Mouse (Mus musculus): ENCODE results near the gene Snhg11. TPM values are rescaled to one million over a fixed set of nuclear protein-coding genes. Genes with fewer than 3 reads are reported as not detected.

Snhg11 gene
- 30.3 and 55.7 TPM in 2 replicates for polyA plus RNA-seq (2014; fragmentation: Nextera tagmentation; extraction: Ambion mirVana)

- Histone ChIP-seq H3K27ac (ENCODE audit: low read depth, low read length) (peak within 1 kb of the TSS; percentile 60), H3K9me3 (replicated peaks; ENCODE audit: control insufficient read depth, low read length) (no peaks in the 10 kb centered on the region), H3K4me2 (ENCODE audit: low read length) (peak within 1 kb of the TSS; percentile 46), H3K4me1 (ENCODE audit: control insufficient read depth, insufficient read depth, low read length) (no peaks in the 10 kb centered on the region), H3K9ac (ENCODE audit: low read length) (peak within 1 kb of the TSS; percentile 3), H3K4me3 (ENCODE audit: low read depth, low read length) (peak within 1 kb of the TSS; percentile 32), H3K27me3 (replicated peaks; ENCODE audit: control insufficient read depth, insufficient read depth, low read length) (peaks cover 7% of the 10 kb centered on the region; the same call in 1 of the 2 replicates), H3K36me3 (ENCODE audit: control insufficient read depth, insufficient read depth, low read length) (no peaks in the 10 kb centered on the region)
- ATAC-seq: peak; percentile 79
- 1% methylated on average over 36 of the region's 36 CpGs for WGBS
- peak; percentile 77 for DNase-seq (ENCODE audit: low spot score)
Measured at GRCm38 (mm10) chr2:158375443-158376122, at the start of gene Snhg11. Snhg11 (plus strand) TSS chr2:158375638.

GRCm38 (mm10) chr2:158334356-158334755 is 41.1 kb upstream of the Snhg11 start:
- no peaks in the 10 kb centered on the region for H3K27me3 ChIP-seq (replicated peaks; ENCODE audit: control insufficient read depth, insufficient read depth, low read length)
- H3K4me2 ChIP-seq (ENCODE audit: low read length): no peak overlapping the region
- no peaks in the 10 kb centered on the region for H3K9me3 ChIP-seq (replicated peaks; ENCODE audit: control insufficient read depth, low read length)
- H3K27ac ChIP-seq (ENCODE audit: low read depth, low read length): no peak overlapping the region
- ATAC-seq (no peak), DNase-seq (ENCODE audit: low spot score) (no peak)
- no peaks in the 10 kb centered on the region for H3K36me3 ChIP-seq (ENCODE audit: control insufficient read depth, insufficient read depth, low read length)
- H3K4me1 ChIP-seq (ENCODE audit: control insufficient read depth, insufficient read depth, low read length): no peaks in the 10 kb centered on the region
- no peak overlapping the region for H3K4me3 ChIP-seq (ENCODE audit: low read depth, low read length)
- WGBS: 89% methylated on average over 13 of the region's 13 CpGs
- H3K9ac ChIP-seq (ENCODE audit: low read length): no peak overlapping the region

GRCm38 (mm10) chr2:158337698-158338097 is 37.7 kb upstream of the Snhg11 start:
- no peak overlapping the region for H3K4me2 ChIP-seq (ENCODE audit: low read length)
- no peak overlapping the region for H3K9ac ChIP-seq (ENCODE audit: low read length)
- H3K4me3 ChIP-seq (ENCODE audit: low read depth, low read length): no peak overlapping the region
- H3K27ac ChIP-seq (ENCODE audit: low read depth, low read length): no peak overlapping the region
- H3K9me3 ChIP-seq (replicated peaks; ENCODE audit: control insufficient read depth, low read length): no peaks in the 10 kb centered on the region
- no peaks in the 10 kb centered on the region for H3K4me1 ChIP-seq (ENCODE audit: control insufficient read depth, insufficient read depth, low read length)
- WGBS: 74% methylated on average over 10 of the region's 10 CpGs
- H3K36me3 ChIP-seq (ENCODE audit: control insufficient read depth, insufficient read depth, low read length): no peaks in the 10 kb centered on the region
- H3K27me3 ChIP-seq (replicated peaks; ENCODE audit: control insufficient read depth, insufficient read depth, low read length): no peaks in the 10 kb centered on the region
- no peak for DNase-seq (ENCODE audit: low spot score)
- no peak for ATAC-seq

GRCm38 (mm10) chr2:158339948-158340564 is 35.4 kb upstream of the Snhg11 start:
- H3K9me3 ChIP-seq (replicated peaks; ENCODE audit: control insufficient read depth, low read length): no peaks in the 10 kb centered on the region
- ATAC-seq (0 out of 2 replicates have a peak, but pooled peaks have one; percentile 32), DNase-seq (ENCODE audit: low spot score) (peak; percentile 79)
- H3K9ac ChIP-seq (ENCODE audit: low read length): no peak overlapping the region
- H3K4me2 ChIP-seq (ENCODE audit: low read length): no peak overlapping the region
- 34% methylated on average over 11 of the region's 11 CpGs for WGBS
- no peak overlapping the region for H3K4me3 ChIP-seq (ENCODE audit: low read depth, low read length)
- no peaks in the 10 kb centered on the region for H3K4me1 ChIP-seq (ENCODE audit: control insufficient read depth, insufficient read depth, low read length)
- no peaks in the 10 kb centered on the region for H3K27me3 ChIP-seq (replicated peaks; ENCODE audit: control insufficient read depth, insufficient read depth, low read length)
- H3K27ac ChIP-seq (ENCODE audit: low read depth, low read length): no peak overlapping the region
- H3K36me3 ChIP-seq (ENCODE audit: control insufficient read depth, insufficient read depth, low read length): no peaks in the 10 kb centered on the region

GRCm38 (mm10) chr2:158341324-158341723 is 34.1 kb upstream of the Snhg11 start:
- ATAC-seq: no peak
- H3K4me1 ChIP-seq (ENCODE audit: control insufficient read depth, insufficient read depth, low read length): no peaks in the 10 kb centered on the region
- 83% methylated on average over 2 of the region's 2 CpGs for WGBS
- H3K27ac ChIP-seq (ENCODE audit: low read depth, low read length): no peak overlapping the region
- no peaks in the 10 kb centered on the region for H3K36me3 ChIP-seq (ENCODE audit: control insufficient read depth, insufficient read depth, low read length)
- DNase-seq (ENCODE audit: low spot score): no peak
- H3K9ac ChIP-seq (ENCODE audit: low read length): no peak overlapping the region
- H3K4me2 ChIP-seq (ENCODE audit: low read length): no peak overlapping the region
- H3K27me3 ChIP-seq (replicated peaks; ENCODE audit: control insufficient read depth, insufficient read depth, low read length): no peaks in the 10 kb centered on the region
- no peak overlapping the region for H3K4me3 ChIP-seq (ENCODE audit: low read depth, low read length)
- no peaks in the 10 kb centered on the region for H3K9me3 ChIP-seq (replicated peaks; ENCODE audit: control insufficient read depth, low read length)

- Histone ChIP-seq H3K4me2 (ENCODE audit: low read length) (no peak overlapping the region), H3K4me1 (ENCODE audit: control insufficient read depth, insufficient read depth, low read length) (no peaks in the 10 kb centered on the region), H3K9me3 (replicated peaks; ENCODE audit: control insufficient read depth, low read length) (no peaks in the 10 kb centered on the region), H3K9ac (ENCODE audit: low read length) (no peak overlapping the region), H3K27ac (ENCODE audit: low read depth, low read length) (no peak overlapping the region), H3K36me3 (ENCODE audit: control insufficient read depth, insufficient read depth, low read length) (no peaks in the 10 kb centered on the region), H3K27me3 (replicated peaks; ENCODE audit: control insufficient read depth, insufficient read depth, low read length) (no peaks in the 10 kb centered on the region), H3K4me3 (ENCODE audit: low read depth, low read length) (no peak overlapping the region)
- ATAC-seq: peak; percentile 23; the same call in 1 of the 2 replicates
- WGBS: 20% methylated on average over 5 of the region's 5 CpGs
- DNase-seq (ENCODE audit: low spot score): peak; percentile 33
Measured at GRCm38 (mm10) chr2:158343495-158343894, 31.9 kb upstream of the Snhg11 start.

GRCm38 (mm10) chr2:158346467-158346866 is 29.0 kb upstream of the Snhg11 start:
- no peak overlapping the region for H3K27ac ChIP-seq (ENCODE audit: low read depth, low read length)
- H3K27me3 ChIP-seq (replicated peaks; ENCODE audit: control insufficient read depth, insufficient read depth, low read length): no peaks in the 10 kb centered on the region
- ATAC-seq: no peak
- DNase-seq (ENCODE audit: low spot score): no peak
- 0 out of 2 replicates have a peak, but pooled peaks cover 2% of the 10 kb centered on the region for H3K36me3 ChIP-seq (ENCODE audit: control insufficient read depth, insufficient read depth, low read length)
- no peak overlapping the region for H3K4me3 ChIP-seq (ENCODE audit: low read depth, low read length)
- WGBS: 83% methylated on average over 6 of the region's 6 CpGs
- H3K9ac ChIP-seq (ENCODE audit: low read length): no peak overlapping the region
- no peaks in the 10 kb centered on the region for H3K4me1 ChIP-seq (ENCODE audit: control insufficient read depth, insufficient read depth, low read length)
- H3K9me3 ChIP-seq (replicated peaks; ENCODE audit: control insufficient read depth, low read length): no peaks in the 10 kb centered on the region
- no peak overlapping the region for H3K4me2 ChIP-seq (ENCODE audit: low read length)

- H3K36me3 ChIP-seq (ENCODE audit: control insufficient read depth, insufficient read depth, low read length): peaks cover 10% of the 10 kb centered on the region
- no peaks in the 10 kb centered on the region for H3K4me1 ChIP-seq (ENCODE audit: control insufficient read depth, insufficient read depth, low read length)
- no peaks in the 10 kb centered on the region for H3K9me3 ChIP-seq (replicated peaks; ENCODE audit: control insufficient read depth, low read length)
- H3K9ac ChIP-seq (ENCODE audit: low read length): no peak overlapping the region
- H3K4me2 ChIP-seq (ENCODE audit: low read length): no peak overlapping the region
- H3K27me3 ChIP-seq (replicated peaks; ENCODE audit: control insufficient read depth, insufficient read depth, low read length): no peaks in the 10 kb centered on the region
- H3K4me3 ChIP-seq (ENCODE audit: low read depth, low read length): no peak overlapping the region
- no peak overlapping the region for H3K27ac ChIP-seq (ENCODE audit: low read depth, low read length)
- WGBS: 1% methylated on average over 6 of the region's 6 CpGs
- DNase-seq (ENCODE audit: low spot score) (peak; percentile 75), ATAC-seq (peak; percentile 50; the same call in 1 of the 2 replicates)
Measured at GRCm38 (mm10) chr2:158347868-158348267, 27.6 kb upstream of the Snhg11 start.

Data from forebrain, embryonic 14.5 days (tissue).